Mouse (Mus musculus) left cerebral cortex, postnatal 10 days (tissue): ENCODE results near the gene Zfp385b. TPM values are rescaled to one million over a fixed set of nuclear protein-coding genes. Genes with fewer than 3 reads are reported as not detected.

ENCODE experiments used
- DNase-seq, 2 experiments: peaks; one replicate each; pipeline ENCODE4 v3.0.0; 2021 to 2022; ENCODE audit warnings: low spot score in 2 of 2, mixed read lengths in 1 of 2; ENCODE audit errors: extremely low spot score in 1 of 2
- intact Hi-C: fragments of 180-260 bp; cut with DNase I; formaldehyde crosslinking; loops from one replicate; pipeline ENCODE4 v1.15.1; 2025
- total RNA-seq, 2 experiments: library from RNA; stranded (reverse); gene quantifications; 2 replicates each; pipeline ENCODE4 v1.2.3; 2021

The Zfp385b gene
- total RNA-seq, 2 experiments from 2014 or later, result 41.6 to 42.4 TPM

GRCm38 (mm10) chr2:77726798-77727197 is 92.6 kb downstream of the Zfp385b start:
- peak in 1 of 2 experiments; percentile 33 for DNase-seq
- intact Hi-C loops, result no loop called here

GRCm38 (mm10) chr2:77720806-77721205 is 98.6 kb downstream of the Zfp385b start:
- intact Hi-C loops, result no loop called here
- DNase-seq, result no peak

GRCm38 (mm10) chr2:77716367-77716766 is 103.1 kb downstream of the Zfp385b start:
- no peak for DNase-seq
- intact Hi-C loops, result no loop called here

GRCm38 (mm10) chr2:77713886-77714285 is 105.6 kb downstream of the Zfp385b start:
- intact Hi-C loops, result no loop called here

GRCm38 (mm10) chr2:77711751-77712150 is 107.7 kb downstream of the Zfp385b start:
- DNase-seq, result no peak
- intact Hi-C loops, result no loop called here

More at GRCm38 (mm10) chr2:77713886-77714285, 105.6 kb downstream of the Zfp385b start:
- DNase-seq, result no peak

GRCm38 (mm10) chr2:77709206-77709794 is 110.1 kb downstream of the Zfp385b start:
- peak in 1 of 2 experiments; percentile 39 for DNase-seq
- intact Hi-C loops, result loop anchor here (5.0 to 10.0 kb wide), 4 partner anchors 254 to 644 kb away; no protein-coding TSS in a partner anchor

GRCm38 (mm10) chr2:77707138-77707537 is 112.3 kb downstream of the Zfp385b start:
- DNase-seq, result no peak
- intact Hi-C loops, result loop anchor here (5.0 to 10.0 kb wide), 4 partner anchors 252 to 642 kb away; no protein-coding TSS in a partner anchor

GRCm38 (mm10) chr2:77705476-77705875 is 114.0 kb downstream of the Zfp385b start:
- intact Hi-C loops, result loop anchor here (5.0 to 10.0 kb wide), 4 partner anchors 251 to 641 kb away; no protein-coding TSS in a partner anchor
- DNase-seq, result no peak

GRCm38 (mm10) chr2:77703080-77703479 is 116.4 kb downstream of the Zfp385b start:
- intact Hi-C loops, result loop anchor here (5.0 to 10.0 kb wide), 4 partner anchors 248 to 731 kb away; no protein-coding TSS in a partner anchor
- DNase-seq, result peak; percentile 36 to 60

GRCm38 (mm10) chr2:77691174-77691573 is 128.3 kb downstream of the Zfp385b start:
- intact Hi-C loops, result no loop called here
- DNase-seq, result no peak

- intact Hi-C loops, result no loop called here
- DNase-seq, result no peak
Measured at GRCm38 (mm10) chr2:77690316-77690715, 129.1 kb downstream of the Zfp385b start.

GRCm38 (mm10) chr2:77688651-77689050 is 130.8 kb downstream of the Zfp385b start:
- intact Hi-C loops, result no loop called here

GRCm38 (mm10) chr2:77684088-77684487 is 135.4 kb downstream of the Zfp385b start:
- DNase-seq, result no peak
- intact Hi-C loops, result no loop called here

More at GRCm38 (mm10) chr2:77688651-77689050, 130.8 kb downstream of the Zfp385b start:
- no peak for DNase-seq

- intact Hi-C loops, result no loop called here
- no peak for DNase-seq
Measured at GRCm38 (mm10) chr2:77682205-77682604, 137.2 kb downstream of the Zfp385b start.

- intact Hi-C loops, result no loop called here
- no peak for DNase-seq
Measured at GRCm38 (mm10) chr2:77681741-77682140, 137.7 kb downstream of the Zfp385b start.

GRCm38 (mm10) chr2:77673770-77674169 is 145.7 kb downstream of the Zfp385b start:
- DNase-seq, result no peak

GRCm38 (mm10) chr2:77672215-77672905 is 147.1 kb downstream of the Zfp385b start:
- intact Hi-C loops, result no loop called here
- DNase-seq, result no peak

More at GRCm38 (mm10) chr2:77673770-77674169, 145.7 kb downstream of the Zfp385b start:
- intact Hi-C loops, result no loop called here

GRCm38 (mm10) chr2:77662171-77662570 is 157.3 kb downstream of the Zfp385b start:
- DNase-seq, result no peak
- intact Hi-C loops, result no loop called here

- no peak for DNase-seq
- intact Hi-C loops, result no loop called here
Measured at GRCm38 (mm10) chr2:77653686-77654085, 165.8 kb downstream of the Zfp385b start.
